Mouse (Mus musculus) gonadal fat pad, adult 2 months (tissue): Measurements from ENCODE around the gene Cryba2. TPM values are rescaled to one million over a fixed set of nuclear protein-coding genes. Genes with fewer than 3 reads are reported as not detected.

ENCODE experiments used
- DNase-seq: peaks from one replicate; pipeline ENCODE4 v3.0.0-alpha.2; 2012; ENCODE audit warnings: low read depth
- polyA plus RNA-seq: library from polyadenylated mRNA; depleted of rRNA; stranded (reverse); fragments of >200 nt; gene quantifications from 2 replicates; pipeline ENCODE4 v1.2.3, GENCODE M21; 2012

The Cryba2 gene
- polyA plus RNA-seq, 1 experiment: 0.51 TPM

DNA sequence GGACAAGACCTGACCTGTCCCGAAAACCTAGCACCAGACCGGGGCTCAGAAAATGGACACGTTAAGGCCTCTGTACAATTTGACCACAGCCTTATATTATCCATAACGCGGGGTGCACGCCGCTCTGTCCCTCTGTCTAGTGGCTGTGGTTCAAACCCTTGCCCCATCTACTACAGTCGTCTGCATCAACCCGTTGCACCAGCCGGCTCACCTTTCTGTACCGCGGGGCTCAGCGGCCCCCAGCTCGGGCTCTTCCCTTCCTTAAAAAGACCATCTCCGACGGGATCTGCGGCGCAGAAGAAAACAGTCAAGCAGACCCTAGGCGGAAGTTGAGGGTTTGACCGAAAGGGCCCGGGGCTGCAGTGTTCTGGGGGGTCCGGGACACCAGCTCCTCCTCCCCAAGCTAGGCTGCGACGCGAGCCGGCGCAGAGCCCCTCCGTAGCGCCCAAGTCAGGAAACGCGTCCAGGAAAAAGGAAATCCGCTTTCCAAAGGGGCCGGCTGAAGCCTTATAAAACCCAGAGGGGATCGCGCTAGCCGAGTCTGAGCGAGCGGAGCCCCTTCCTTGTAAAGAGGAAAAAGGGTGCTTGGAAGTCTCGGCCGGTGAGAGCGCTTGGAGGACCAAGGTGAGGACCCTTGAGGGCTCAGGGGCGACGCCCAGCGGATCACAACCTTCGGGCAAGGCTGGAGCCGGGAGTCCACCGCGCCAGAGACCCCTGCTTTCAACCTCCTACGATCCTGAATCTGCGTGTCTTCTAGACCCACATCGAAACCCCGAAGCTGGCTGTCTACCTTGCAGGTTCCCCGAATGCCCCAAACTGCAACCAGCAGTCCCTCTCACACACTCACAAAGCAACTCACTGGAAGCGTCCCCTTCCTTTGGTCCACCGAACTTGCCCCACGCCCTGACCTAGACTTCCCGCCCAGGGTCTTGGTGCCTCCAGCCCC, 8.5 kb downstream of the Cryba2 start:
- no peak for DNase-seq

DNA sequence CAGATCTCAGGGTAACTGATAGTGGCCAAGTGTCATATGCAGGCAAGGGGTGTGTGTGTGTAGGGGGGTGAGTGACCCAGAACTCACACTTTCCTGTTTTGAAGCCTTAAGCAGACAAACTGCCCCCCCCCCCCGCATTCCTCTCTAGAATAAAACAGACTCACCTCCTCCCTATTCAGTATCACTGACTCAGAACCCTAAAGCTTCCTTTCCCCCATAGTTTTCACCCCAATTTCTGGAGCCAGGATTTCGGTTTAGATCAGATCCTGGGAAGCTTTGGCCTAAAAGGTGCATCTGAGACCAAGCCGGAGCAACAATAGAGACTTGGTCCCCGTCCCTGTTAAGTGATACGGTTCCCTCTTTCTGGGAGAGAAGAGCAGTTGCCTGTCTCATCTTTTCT, 9.5 kb downstream of the Cryba2 start:
- DNase-seq: no peak

DNA sequence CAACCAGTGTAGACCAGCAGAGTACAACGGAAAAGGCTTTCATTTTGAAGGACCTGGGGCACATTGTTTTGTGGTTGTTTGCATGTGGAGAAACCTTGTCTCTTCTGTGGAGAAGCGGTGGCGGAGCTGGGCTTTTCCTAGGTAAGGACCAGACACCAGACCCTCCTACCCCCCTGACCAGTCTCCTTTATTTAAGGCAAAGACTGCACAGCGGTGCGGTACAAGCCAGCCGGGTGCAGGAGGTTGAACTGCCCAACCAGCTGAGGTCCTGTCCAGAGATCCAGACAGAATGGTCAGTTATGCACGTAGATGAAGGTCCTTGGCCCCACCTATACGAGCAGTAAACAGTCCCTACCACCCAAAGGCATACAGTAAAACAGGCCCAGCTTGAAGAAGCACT, 10.1 kb downstream of the Cryba2 start:
- no peak for DNase-seq

DNA sequence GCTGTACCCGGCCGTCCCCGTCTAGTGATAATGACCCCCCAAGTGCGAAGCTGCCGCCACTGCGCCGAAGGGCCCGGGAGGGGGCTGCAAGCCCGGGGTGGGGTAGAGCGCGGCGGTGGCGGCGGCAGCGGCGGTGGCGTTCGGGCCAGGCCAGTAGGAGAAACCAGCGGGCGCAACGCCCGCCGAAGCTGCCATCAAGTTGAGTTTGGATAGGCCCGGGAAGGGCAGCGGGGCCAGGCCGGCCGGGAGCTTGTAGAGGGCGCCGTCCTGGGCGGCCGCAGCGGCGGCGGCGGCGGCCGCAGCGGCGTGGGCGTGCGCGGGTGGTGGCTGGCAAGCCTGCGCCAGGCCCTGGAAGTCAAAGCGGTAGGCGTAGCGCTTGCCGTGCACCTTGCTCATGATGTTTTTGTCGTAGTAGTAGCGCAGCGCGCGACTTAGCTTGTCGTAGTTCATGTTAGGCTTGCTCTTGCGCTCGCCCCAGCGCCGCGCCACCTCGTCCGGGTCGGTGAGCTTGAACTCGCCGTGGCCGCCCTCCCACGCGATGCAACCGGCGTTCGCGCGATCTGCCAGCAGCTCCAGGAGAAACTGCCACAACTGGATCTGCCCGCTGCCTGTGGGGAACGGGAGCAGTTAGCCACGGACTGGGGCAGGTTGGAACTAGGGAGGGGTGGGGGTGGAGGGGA, 10.7 kb downstream of the Cryba2 start:
- DNase-seq: no peak

DNA sequence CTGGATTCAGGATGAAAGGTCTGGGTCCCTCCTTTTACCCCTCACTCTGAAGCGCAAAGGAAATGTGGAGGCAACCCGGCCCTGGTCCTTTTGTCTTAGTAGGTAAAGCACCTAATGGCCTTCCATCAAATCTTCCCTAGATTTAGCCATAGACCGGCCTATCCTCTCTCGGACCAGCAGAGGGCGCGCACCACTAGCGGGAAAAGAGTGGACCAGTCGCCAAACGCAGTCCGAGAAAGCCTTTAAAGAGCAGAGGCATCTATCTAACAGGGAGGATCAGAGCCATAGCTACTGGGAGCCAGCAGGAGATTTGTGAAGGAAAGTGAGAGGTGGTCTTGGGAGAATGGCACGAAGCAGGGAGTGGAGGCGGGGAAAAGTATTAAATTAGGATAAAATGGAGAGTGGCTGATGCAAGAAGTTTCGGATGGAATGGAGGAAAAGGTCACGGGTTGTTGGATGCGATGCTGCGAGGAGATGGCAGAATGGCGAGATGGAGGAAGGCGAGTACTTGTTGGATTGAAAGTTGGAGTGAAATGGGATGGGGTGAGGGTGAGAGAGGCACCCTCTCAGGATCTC, 12.1 kb downstream of the Cryba2 start:
- DNase-seq: no peak

DNA sequence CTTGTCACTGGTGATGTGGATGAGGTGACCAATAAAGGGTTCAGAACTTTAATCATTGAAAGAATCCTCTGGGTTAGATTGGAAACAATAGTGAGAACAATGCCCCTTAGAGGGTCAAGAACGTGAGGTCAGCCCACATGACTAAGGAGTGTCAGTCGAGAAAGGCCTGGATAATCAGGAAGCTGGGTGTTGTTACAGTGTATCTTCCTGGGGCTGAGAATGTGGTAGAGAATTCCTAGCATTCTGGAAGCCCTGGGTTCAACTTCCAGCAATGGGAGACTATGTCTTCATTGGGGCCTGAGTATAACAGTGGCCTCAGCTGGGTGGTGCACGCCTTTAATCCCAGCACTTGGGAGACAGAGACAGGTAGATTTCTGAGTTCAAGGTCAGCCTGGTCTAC, 15.7 kb downstream of the Cryba2 start:
- DNase-seq: no peak

DNA sequence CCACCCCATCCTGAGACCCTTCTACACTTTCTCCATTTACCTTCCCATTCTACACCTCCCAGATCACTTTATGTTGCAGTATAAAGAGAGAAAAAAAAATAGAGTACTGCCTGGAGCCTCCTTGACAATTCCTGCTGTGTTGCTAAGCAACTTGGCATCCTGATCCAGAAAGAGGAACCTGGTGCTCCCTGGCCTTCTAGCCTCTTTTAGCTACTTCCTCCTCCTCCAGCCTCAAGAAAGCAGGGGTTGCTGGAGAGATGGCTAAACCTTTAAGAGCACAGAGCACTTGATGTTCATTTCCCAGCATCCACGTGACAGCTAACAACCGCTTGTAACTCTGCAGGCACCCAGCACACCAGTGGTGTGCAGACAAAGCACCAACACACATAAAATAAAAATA, 20.7 kb downstream of the Cryba2 start:
- DNase-seq: no peak

DNA sequence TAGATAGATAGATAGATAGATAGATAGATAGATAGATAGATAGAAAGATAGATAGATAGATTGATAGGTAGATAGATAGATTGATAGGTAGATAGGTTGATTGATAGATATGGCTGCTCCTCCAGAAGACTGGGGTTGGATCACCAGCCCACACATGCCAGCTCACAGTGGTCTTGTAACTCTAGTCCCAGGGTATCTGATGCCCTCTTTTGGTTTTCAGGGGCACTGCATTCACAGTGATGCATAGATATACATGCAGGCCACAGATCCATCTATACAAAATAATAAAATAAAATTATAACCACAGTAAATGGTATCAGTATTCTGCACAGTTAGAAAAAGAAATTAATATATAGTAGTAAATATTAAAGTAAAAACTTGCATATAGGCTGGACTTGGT, 31.2 kb downstream of the Cryba2 start:
- DNase-seq: no peak

DNA sequence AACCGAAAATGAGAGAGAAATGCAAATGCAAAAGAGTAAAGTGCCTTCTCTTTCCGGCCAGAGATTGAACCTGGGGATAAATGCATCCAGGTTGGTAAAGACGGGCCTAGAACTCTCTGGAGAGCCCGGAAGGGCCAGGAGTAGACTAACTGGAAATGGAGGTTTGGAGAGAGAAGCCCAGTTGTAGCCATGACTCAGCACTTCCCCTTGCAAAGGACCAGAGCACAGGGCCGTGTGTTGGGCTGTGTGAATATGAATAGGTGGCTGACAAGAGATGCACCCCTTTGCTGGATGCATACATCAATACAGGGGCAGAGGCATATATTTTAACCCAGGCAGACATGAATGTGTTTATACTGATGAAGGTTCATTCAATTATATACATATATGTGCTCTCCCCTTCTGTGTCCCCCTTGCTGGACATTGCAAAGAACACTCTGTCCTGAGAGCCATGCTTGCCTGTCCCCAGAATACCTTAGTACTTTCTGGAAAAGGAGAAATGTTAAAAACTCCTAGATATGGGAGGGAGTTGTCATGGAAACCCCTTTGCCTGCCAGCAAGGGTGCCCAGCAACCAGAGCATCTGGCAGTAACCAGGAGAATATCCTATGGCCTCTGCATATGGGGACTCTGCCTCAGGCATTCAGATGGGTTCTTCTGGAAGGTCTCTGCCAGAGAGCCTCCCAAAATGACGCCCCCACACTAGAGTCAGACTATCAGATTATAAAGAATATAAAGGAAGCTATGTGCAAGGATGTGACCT, 33.5 kb downstream of the Cryba2 start:
- DNase-seq: no peak

DNA sequence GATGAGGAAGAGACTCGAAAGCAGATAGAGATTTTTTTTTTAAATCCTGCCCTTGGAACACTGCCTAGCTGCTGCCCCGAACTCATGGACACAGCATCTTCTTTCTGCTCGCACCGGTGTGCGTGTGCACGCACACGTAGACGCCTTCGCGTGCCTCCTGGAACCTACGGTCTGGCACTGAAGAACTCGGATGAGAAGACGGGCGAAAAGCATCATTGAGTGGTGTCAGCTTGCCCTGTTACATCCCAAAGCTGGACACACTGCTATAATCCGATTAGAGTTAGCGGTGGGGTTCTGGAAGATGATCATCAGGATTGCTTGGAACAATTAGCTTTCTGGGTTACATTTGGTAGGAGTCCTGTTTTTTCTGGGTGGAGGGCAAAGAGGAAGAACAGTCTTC, 34.1 kb downstream of the Cryba2 start:
- DNase-seq: no peak

DNA sequence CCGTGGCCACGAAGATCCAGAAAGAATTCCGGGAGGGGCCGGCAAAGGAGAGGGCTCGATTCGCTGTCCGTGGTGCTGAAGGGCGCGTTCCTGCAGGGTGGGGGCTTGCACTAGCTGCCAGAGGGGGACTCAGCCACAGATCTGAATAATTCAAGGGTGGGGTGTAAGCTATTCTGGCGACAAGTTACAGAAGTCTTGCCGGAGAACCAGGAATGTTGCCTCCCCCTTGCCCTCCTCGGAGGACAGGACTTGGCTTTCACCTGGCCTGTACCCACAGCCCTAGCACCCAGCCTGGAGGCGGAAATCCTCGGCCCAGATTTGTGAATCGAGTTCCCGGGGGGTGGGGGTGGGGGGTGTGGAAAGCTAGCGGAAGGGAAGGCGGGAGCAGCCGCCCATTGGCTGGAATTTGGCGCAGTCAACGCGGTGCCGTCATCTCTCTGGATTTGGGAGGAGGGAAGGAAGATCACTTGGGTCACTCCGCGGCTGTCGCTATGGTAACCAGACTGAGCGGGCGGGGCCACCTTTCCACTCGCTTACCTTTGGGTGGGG, 34.7 kb downstream of the Cryba2 start:
- no peak for DNase-seq

DNA sequence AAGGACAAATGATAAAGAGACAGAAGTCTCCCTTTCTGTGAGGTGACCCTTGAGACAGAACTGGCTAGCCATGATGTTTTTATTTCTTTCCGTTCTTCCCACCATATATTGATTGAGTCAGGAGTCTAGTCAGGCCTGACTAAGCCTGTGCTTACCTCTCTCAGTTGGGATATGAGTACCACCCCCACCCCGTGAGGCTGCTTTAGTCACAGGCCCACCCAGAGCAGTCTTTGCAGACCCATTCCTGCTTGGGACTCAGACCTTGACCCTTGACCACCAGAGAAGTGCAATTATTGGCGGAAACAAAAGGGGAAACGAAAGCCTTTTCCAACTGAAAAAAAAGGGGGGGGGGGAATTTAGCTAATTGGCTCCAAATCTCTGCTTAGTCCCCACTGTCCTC, 35.3 kb downstream of the Cryba2 start:
- DNase-seq: no peak

DNA sequence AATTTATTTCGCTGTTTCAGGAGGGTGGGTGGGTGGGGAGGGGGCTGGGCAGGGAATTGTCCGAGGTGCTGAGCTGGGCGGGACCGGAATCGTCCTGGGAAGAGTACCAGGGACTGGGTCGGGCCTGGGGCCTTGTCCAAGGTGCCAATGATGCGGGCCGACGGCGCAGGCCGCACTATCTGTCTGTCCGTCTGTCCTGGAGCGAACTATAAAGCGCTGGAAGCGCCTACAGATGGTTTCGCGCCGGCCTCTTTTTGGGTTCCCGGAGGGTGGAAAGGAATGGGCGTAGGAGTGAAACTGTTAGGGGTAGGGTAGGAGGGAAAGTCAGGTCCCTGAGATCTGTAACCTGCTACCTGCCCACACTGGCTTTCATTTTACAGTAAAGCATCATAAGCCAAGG, 35.7 kb downstream of the Cryba2 start:
- DNase-seq: no peak

DNA sequence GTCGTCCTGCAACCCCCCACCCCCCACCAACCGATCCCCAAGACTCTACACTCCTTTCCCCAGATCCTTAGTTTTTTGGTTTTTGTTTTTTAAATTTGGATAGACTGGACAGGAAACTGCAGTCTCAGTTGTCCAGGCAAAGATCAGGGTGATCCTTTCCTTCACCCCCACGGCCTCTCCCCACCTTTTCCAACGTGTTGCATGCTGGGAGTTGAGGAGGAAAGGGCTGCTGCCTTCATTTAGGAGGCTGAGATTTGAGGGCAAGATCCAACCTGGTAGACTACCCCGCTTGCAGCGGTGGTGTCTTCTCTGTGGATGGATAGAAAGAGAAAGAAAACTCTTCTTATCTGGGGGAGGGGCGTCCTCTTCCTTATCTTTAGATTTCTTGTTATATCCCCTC, 36.2 kb downstream of the Cryba2 start:
- no peak for DNase-seq

DNA sequence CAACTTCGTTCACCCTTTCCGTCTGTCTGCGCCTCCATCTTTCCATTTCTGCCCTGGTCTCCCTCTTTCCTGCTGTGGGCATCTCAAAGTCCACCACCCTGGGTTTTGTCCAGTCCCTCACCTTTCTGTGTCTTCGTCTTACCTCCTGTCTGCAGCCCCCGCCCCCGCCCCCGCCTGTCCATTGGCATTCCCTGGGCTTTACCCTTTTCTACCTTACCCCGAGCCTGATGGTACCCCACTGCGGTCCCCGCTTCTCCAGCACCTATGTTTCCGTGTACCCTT, 36.6 kb downstream of the Cryba2 start:
- no peak for DNase-seq

DNA sequence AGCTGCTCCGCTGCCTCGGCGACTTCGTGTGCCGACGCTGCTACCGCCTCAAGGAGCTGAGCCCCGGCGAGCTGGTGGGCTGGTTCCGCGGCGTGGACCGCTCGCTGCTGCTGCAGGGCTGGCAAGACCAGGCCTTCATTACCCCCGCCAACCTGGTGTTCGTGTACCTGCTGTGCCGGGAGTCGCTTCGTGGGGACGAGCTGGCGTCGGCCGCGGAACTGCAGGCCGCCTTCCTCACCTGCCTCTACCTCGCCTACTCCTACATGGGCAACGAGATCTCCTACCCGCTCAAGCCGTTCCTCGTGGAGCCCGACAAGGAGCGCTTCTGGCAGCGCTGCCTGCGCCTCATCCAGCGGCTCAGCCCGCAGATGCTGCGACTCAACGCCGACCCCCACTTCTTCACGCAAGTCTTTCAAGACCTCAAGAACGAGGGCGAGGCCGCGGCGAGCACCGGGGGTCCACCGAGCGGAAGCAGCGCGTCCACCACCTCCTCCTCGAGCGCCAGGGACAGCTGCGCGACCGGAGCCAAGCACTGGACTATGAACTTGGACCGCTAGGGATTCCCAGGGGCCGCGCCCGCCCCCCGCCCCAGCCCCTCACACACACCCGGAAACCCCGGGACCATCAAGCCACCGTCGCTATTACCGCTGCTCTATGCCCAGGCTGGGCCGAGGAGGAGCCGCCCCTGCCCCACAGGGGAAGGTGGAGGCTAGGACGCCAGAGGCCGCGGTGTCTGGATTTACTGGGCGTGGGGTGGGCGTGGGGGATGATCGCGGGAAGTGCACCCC, 37.1 kb downstream of the Cryba2 start:
- no peak for DNase-seq

DNA sequence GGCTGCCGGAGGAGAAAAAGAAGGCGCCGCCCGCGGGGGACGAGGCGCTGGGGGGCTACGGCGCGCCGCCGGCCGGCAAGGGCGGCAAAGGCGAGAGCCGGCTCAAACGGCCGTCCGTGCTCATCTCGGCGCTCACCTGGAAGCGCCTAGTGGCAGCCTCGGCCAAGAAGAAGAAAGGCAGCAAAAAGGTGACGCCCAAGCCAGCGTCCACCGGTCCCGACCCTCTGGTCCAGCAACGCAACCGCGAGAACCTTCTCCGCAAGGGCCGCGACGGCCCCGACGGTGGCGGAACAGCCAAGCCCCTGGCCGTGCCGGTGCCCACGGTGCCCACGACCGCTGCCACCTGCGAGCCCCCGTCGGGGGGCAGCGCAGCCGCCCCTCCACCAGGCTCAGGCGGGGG, 37.8 kb downstream of the Cryba2 start:
- DNase-seq: no peak

DNA sequence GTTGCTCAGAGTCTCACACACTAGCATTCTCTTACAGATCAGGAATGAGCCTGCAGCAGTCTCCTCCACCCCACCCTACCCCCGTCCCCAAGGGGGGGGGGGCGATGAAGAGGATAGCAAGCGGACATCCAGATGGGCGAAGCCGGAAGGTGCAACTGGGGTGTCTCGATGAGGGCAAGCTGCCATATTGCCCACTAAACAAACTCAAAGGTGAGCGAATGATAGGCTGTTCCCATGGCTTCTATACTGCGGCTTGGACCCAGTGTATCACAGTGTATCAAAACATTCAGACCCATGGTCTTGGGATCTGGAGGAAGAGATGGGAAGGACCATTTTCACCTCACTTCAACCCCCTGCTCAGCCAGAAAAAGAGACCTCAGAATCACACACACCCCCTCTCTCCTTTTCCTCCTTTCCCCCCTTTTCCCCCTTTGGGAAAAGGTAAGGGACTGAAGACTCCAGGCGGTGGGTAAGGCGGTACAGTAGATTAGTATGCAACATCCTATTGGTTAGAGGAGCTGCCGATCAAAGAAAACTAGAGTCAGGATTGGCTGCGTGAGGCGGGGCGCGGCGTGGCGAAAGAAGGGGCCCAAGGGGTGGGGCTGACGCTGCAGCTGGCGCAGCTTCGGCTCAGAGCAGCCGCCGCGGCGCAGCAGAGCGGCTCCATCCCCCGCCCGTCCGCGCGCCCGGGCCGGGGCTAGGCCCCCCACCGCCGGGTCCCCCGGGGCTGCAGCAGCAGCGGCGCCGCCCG, 38.5 kb downstream of the Cryba2 start, which contains the start of gene Cdk5r2:
Cdk5r2 (plus strand) TSS at position 629 of the 751 bp plus-strand sequence.
- DNase-seq: no peak

DNA sequence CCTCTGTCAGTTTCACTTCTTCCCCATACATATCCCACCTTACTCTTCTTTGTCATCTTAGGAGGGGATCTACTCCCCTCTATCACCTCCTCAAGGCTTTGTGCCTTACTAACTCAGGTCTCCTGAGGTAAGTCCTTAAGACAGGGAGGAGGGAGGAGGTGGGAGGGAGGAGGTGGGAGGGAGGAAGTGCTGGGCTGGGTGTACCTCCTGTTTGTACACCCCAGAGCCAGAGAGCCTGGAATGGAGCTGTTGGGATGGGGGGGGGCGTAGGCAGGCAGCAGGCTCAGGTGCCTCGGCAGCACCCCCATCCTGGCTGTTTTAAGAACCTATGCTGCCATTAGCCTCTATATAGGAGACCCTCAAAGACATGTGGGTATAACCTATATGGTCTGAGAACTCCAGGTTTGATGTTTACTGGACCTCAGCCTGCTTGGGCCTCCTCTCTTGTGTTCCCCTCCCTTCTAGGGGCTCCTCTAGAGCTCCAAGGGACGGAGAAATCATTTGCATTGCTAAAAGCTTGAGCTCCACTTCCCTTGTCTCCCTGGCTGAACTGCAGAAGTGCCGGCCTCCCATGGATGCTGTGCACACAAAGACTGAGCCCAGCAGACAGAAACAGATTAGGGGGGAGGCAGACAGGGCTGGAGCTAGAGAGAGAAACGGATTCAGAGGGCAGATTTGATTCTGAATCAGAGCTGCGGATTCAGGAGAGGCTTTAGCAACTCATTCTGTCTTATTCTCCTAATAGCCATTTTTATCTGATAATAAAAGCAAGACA, 41.8 kb downstream of the Cryba2 start:
- no peak for DNase-seq

DNA sequence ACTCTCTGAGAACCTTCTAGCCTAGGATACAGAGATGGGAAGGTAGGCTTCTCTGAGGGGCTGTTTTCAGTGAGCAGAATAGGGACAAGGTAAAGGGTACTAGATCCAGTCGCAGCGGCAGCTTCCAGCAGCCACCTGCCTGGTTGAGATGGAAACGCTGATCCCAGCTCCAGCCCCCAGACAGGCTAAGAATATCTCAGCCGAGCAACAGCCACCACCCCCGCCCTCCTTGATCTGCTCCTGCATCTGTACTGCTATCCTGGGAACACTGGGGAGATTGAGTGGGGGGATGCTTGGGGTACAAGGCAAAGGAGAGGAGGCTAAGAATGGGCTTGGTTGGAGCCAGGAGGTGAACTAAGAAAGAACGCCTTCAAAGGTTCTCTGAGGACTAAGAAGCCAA, 42.7 kb downstream of the Cryba2 start:
- DNase-seq: no peak
